In the genomic region with DNA sequence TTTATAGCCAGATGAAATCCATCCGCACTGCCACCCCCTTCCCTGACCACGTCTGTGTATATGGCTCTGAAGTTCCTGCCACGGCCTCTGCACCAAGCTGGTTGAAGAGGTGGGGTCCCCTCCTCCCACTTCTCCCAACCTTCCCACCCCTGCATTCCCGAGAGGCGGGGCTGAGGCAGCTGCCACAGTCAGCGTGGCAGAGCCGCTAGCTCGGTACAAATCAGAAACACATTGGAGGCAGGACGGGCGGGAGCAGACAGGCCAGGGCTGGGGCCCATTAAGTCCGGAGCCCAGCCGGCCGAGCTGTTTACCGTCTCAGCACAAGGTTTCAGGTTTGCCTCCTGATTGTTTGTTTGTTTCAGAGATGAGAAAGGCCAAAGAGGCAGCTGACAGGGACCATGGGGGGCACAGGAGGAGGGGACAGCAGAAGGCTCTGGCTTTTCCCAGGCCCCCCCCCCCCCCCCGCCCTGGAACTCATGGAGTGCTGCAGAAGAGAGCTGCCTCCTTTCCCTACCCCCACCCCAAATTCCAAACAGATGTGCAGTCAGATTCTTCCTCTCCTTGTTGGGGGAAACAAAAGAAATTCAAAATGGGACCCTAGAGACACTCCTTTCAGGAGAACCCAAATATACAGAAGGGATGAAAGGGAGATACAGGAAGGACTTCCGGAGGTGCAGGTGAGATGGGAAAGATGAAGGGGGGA, we compare ENCODE assay signal across 9 mouse cellular contexts. TPM values are rescaled to one million over a fixed set of nuclear protein-coding genes. Genes with fewer than 3 reads are reported as not detected.
DNase-seq lines count a peak whose midpoint lies in the region; ATAC-seq and TF ChIP-seq lines count a peak whose summit lies in the region.
"Had no signal": no experiment of that assay in that cellular context is flagged by ENCODE, and none has a peak within 500 bp of the region (broad histone marks: within the 10 kb centered on the region; RNA-seq: fewer than 3 reads in every experiment).

No protein-coding gene starts in this region.

- DNase-seq in liver, embryonic 11.5 days (ENCODE audit: low spot score): no peak
- no peak for DNase-seq in liver, postnatal 0 days
- peak; percentile 40 for DNase-seq in forebrain, embryonic 10.5 days (ENCODE audit: extremely low spot score, low spot score)
- no peak for DNase-seq in urinary bladder, postnatal 10 days (ENCODE audit: low spot score)
- DNase-seq in layer of hippocampus, postnatal 36 days: no peak
- DNase-seq: heart, postnatal 14 days had no signal

- H3K9me3 ChIP-seq in liver, embryonic 11.5 days (ENCODE audit: control insufficient read depth, low read length): no peaks in the 10 kb centered on the region
- no peaks in the 10 kb centered on the region for H3K9me3 ChIP-seq in liver, postnatal 0 days (ENCODE audit: low read length)
- H3K9me3 ChIP-seq in forebrain, embryonic 10.5 days: no peaks in the 10 kb centered on the region
- no peaks in the 10 kb centered on the region for H3K9me3 ChIP-seq in limb, embryonic 15.5 days
- H3K9me3 ChIP-seq in stomach, embryonic 15.5 days: no peaks in the 10 kb centered on the region

- no peaks in the 10 kb centered on the region for H3K4me1 ChIP-seq in liver, embryonic 11.5 days (replicated peaks; ENCODE audit: control insufficient read depth, insufficient read depth, low read length)
- H3K4me1 ChIP-seq in liver, postnatal 0 days (ENCODE audit: insufficient read depth): no peaks in the 10 kb centered on the region
- H3K4me1 ChIP-seq in forebrain, embryonic 10.5 days: peaks cover 42% of the 10 kb centered on the region
- H3K4me1 ChIP-seq in limb, embryonic 15.5 days: peaks cover 19% of the 10 kb centered on the region; the same call in 1 of the 2 replicates
- no peaks in the 10 kb centered on the region for H3K4me1 ChIP-seq in stomach, embryonic 15.5 days

- 0 out of 2 replicates have a peak overlapping the region, but pooled peaks have one; percentile 20 for H3K4me2 ChIP-seq in liver, embryonic 11.5 days
- no peak overlapping the region for H3K4me2 ChIP-seq in liver, postnatal 0 days (ENCODE audit: low read depth, low read length)
- peak overlapping the region; percentile 27; the same call in 1 of the 2 replicates for H3K4me2 ChIP-seq in limb, embryonic 15.5 days
- H3K4me2 ChIP-seq in stomach, embryonic 15.5 days: peak overlapping the region; percentile 27; the same call in 1 of the 2 replicates

- no peak overlapping the region for H3K4me3 ChIP-seq in liver, embryonic 11.5 days (ENCODE audit: low read depth, low read length)
- no peak overlapping the region for H3K4me3 ChIP-seq in liver, postnatal 0 days (ENCODE audit: low read depth, low read length)
- peak overlapping the region; percentile 32 for H3K4me3 ChIP-seq in forebrain, embryonic 10.5 days
- H3K4me3 ChIP-seq in limb, embryonic 15.5 days: peak overlapping the region; percentile 18; the same call in 1 of the 2 replicates
- H3K4me3 ChIP-seq in stomach, embryonic 15.5 days (replicated peaks): no peak overlapping the region

- 26% methylated on average over 15 of the region's 16 CpGs for WGBS in liver, embryonic 11.5 days
- 53% methylated on average over 16 of the region's 16 CpGs for WGBS in liver, postnatal 0 days (ENCODE audit: insufficient replicate concordance)
- WGBS in forebrain, embryonic 10.5 days: 22% methylated on average over 16 of the region's 16 CpGs
- WGBS in limb, embryonic 15.5 days: 21% methylated on average over 15 of the region's 16 CpGs
- 30% methylated on average over 16 of the region's 16 CpGs for WGBS in stomach, embryonic 15.5 days

- no peaks in the 10 kb centered on the region for H3K36me3 ChIP-seq in liver, embryonic 11.5 days (ENCODE audit: control insufficient read depth, insufficient read depth, low read length)
- H3K36me3 ChIP-seq in liver, postnatal 0 days (replicated peaks; ENCODE audit: insufficient read depth, low read length): no peaks in the 10 kb centered on the region
- H3K36me3 ChIP-seq in forebrain, embryonic 10.5 days (replicated peaks): no peaks in the 10 kb centered on the region
- H3K36me3 ChIP-seq in limb, embryonic 15.5 days: no peaks in the 10 kb centered on the region
- H3K36me3 ChIP-seq in stomach, embryonic 15.5 days: no peaks in the 10 kb centered on the region

- peaks cover 30% of the 10 kb centered on the region for H3K27me3 ChIP-seq in liver, embryonic 11.5 days (replicated peaks; ENCODE audit: control insufficient read depth, insufficient read depth, low read length)
- 0 out of 2 replicates have a peak, but pooled peaks cover 4% of the 10 kb centered on the region for H3K27me3 ChIP-seq in liver, postnatal 0 days (ENCODE audit: insufficient read depth, low read length)
- H3K27me3 ChIP-seq in forebrain, embryonic 10.5 days (ENCODE audit: poor library complexity, severe bottlenecking): peaks cover 100% of the 10 kb centered on the region
- H3K27me3 ChIP-seq in limb, embryonic 15.5 days: peaks cover 36% of the 10 kb centered on the region
- H3K27me3 ChIP-seq in stomach, embryonic 15.5 days (replicated peaks): no peaks in the 10 kb centered on the region

- no peak for TF ChIP-seq EP300 in liver, postnatal 0 days (IDR thresholded peaks at IDR 0.05; ENCODE audit: low read depth)

- TF ChIP-seq CTCF in liver, postnatal 0 days (IDR thresholded peaks at IDR 0.05; ENCODE audit: low read depth): no peak

- no peak overlapping the region for H3K9ac ChIP-seq in liver, embryonic 11.5 days (ENCODE audit: low read depth, low read length)
- H3K9ac ChIP-seq in liver, postnatal 0 days (replicated peaks): no peak overlapping the region
- no peak overlapping the region for H3K9ac ChIP-seq in limb, embryonic 15.5 days
- no peak overlapping the region for H3K9ac ChIP-seq in stomach, embryonic 15.5 days

- no peak for ATAC-seq in liver, embryonic 11.5 days (replicated peaks; ENCODE audit: low FRiP score)
- ATAC-seq in liver, postnatal 0 days: no peak
- peak; percentile 68; the same call in 1 of the 2 replicates for ATAC-seq in limb, embryonic 15.5 days (ENCODE audit: insufficient number of reproducible peaks, low FRiP score, low TSS enrichment, low read depth)
- peak; percentile 43; the same call in 1 of the 2 replicates for ATAC-seq in stomach, embryonic 15.5 days (ENCODE audit: insufficient read depth, low FRiP score, low read depth)
- ATAC-seq in erythroid progenitor cell, adult 5-6 weeks (replicated peaks; ENCODE audit: low FRiP score, poor library complexity, severe bottlenecking): no peak

- no peak overlapping the region for H3K27ac ChIP-seq in liver, embryonic 11.5 days (ENCODE audit: low read depth, low read length)
- H3K27ac ChIP-seq in liver, postnatal 0 days (ENCODE audit: low read depth): no peak overlapping the region
- H3K27ac ChIP-seq in forebrain, embryonic 10.5 days: peak overlapping the region; percentile 85
- peak overlapping the region; percentile 73 for H3K27ac ChIP-seq in limb, embryonic 15.5 days
- H3K27ac ChIP-seq in stomach, embryonic 15.5 days: no peak overlapping the region

RNA-seq across cellular contexts. Expression of gene Pja1, which starts 22.1 kb away (rescaled TPM):
- 87.9 and 92.6 TPM in 2 replicates for polyA plus RNA-seq in liver, embryonic 11.5 days (2014; fragmentation: Nextera tagmentation; extraction: Ambion mirVana)
- 31.9 and 32.1 TPM in 2 replicates for polyA plus RNA-seq in liver, postnatal 0 days (2015; fragmentation: Nextera tagmentation; extraction: Ambion mirVana)
- 209 and 217 TPM in 2 replicates for polyA plus RNA-seq in forebrain, embryonic 10.5 days (2016; fragmentation: Nextera tagmentation; extraction: Ambion mirVana)
- 153 and 167 TPM in 2 replicates for polyA plus RNA-seq in limb, embryonic 15.5 days (2015; fragmentation: Nextera tagmentation; extraction: Ambion mirVana)
- polyA plus RNA-seq in stomach, embryonic 15.5 days (2015; fragmentation: Nextera tagmentation; extraction: Ambion mirVana): 149 TPM in 2 replicates
- 1.1 and 3.4 TPM in 2 replicates for total RNA-seq in erythroid progenitor cell, adult 5-6 weeks (2015; ENCODE audit: low replicate concordance)
- 3.1 and 7.1 TPM in 2 replicates for total RNA-seq in erythroid progenitor cell, adult 5-6 weeks (2017; ENCODE audit: low replicate concordance)
- total RNA-seq in layer of hippocampus, postnatal 36 days (2021): 100 to 1,000 TPM; 192 to 211 TPM

Comparison
In these comparisons a context has a peak if more than half of its experiments do, and no peak if none do; other contexts are left out.
1. ATAC-seq: peak in limb, embryonic 15.5 days (single experiment) and stomach, embryonic 15.5 days (single experiment); none in liver, embryonic 11.5 days (single experiment), liver, postnatal 0 days (single experiment) and erythroid progenitor cell, adult 5-6 weeks (single experiment).
2. H3K27ac ChIP-seq: peak in forebrain, embryonic 10.5 days (single experiment) and limb, embryonic 15.5 days (single experiment); none in liver, embryonic 11.5 days (single experiment), liver, postnatal 0 days (single experiment) and stomach, embryonic 15.5 days (single experiment).
3. H3K4me3 ChIP-seq: peak in forebrain, embryonic 10.5 days (single experiment) and limb, embryonic 15.5 days (single experiment); none in liver, embryonic 11.5 days (single experiment), liver, postnatal 0 days (single experiment) and stomach, embryonic 15.5 days (single experiment).